Mouse (Mus musculus): ENCODE data around the gene Col6a4. TPM values are rescaled to one million over a fixed set of nuclear protein-coding genes. Genes with fewer than 3 reads are reported as not detected.

Gene Col6a4
- 2.7 and 4.0 TPM in 2 replicates for polyA plus RNA-seq (2012; rRNA removed; ENCODE audit: low replicate concordance)

DNA sequence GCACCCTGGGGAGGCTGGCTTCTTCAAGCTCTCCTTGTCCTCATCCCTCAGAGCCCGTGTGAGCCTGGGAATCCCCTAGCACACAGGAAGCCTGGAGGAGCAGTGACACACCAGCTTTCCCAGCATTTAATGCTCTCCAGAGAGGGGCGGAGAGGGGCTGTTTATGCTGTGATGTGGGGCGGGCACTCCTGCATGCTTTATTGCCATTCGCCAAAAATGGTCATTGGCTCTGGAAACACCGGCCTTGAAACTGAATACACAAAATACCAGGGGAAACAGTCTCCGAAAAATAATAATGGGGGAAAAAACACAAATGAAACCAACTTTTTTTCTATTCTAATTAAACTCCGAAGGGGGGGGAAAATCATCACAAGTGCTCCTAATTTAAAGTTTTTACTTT is at the start of gene Col6a4:
Gene Col6a4 (minus strand): TSS at position 101 of the 400 bp plus-strand sequence.

GRCm38 (mm10) chr9:105960533-105960932 is 136.1 kb downstream of the Col6a4 start, which contains the start of gene Col6a5:
Gene Col6a5 (minus strand): TSS chr9:105960643.

Other genes starting within 250 kb of the Col6a4 start
- gene Col6a5, start 136.1 kb downstream of the Col6a4 start, polyA plus RNA-seq (2012; rRNA removed; ENCODE audit: low replicate concordance) = 0.38 and 0.66 TPM in 2 replicates
- gene Glyctk, start 61.4 kb upstream of the Col6a4 start, polyA plus RNA-seq (2012; rRNA removed; ENCODE audit: low replicate concordance) = 4.2 and 6.0 TPM in 2 replicates
- gene Wdr82, start 74.1 kb upstream of the Col6a4 start, polyA plus RNA-seq (2012; rRNA removed; ENCODE audit: low replicate concordance) = 61.7 and 62.0 TPM in 2 replicates
- 118 and 145 TPM in 2 replicates for gene Ppm1m, start 103.0 kb upstream of the Col6a4 start, polyA plus RNA-seq (2012; rRNA removed; ENCODE audit: low replicate concordance)
- 88.6 and 95.6 TPM in 2 replicates for gene Twf2, start 106.3 kb upstream of the Col6a4 start, polyA plus RNA-seq (2012; rRNA removed; ENCODE audit: low replicate concordance)
- gene Tlr9, start 125.8 kb upstream of the Col6a4 start, polyA plus RNA-seq (2012; rRNA removed; ENCODE audit: low replicate concordance) = 20.9 and 36.6 TPM in 2 replicates
- gene Alas1, start 151.9 kb upstream of the Col6a4 start, polyA plus RNA-seq (2012; rRNA removed; ENCODE audit: low replicate concordance) = 162 and 167 TPM in 2 replicates
- 5.5 and 5.8 TPM in 2 replicates for gene Poc1a, start 184.3 kb upstream of the Col6a4 start, polyA plus RNA-seq (2012; rRNA removed; ENCODE audit: low replicate concordance)